Mouse (Mus musculus) thymus, adult 18-20 months (tissue): ENCODE measurements around the gene Samd15.

Source experiments
- DNase-seq, 2 experiments: peaks; one replicate each; pipeline ENCODE4 v3.0.0; 2022; ENCODE audit warnings: mixed read lengths in 2 of 2

The Samd15 gene

DNA sequence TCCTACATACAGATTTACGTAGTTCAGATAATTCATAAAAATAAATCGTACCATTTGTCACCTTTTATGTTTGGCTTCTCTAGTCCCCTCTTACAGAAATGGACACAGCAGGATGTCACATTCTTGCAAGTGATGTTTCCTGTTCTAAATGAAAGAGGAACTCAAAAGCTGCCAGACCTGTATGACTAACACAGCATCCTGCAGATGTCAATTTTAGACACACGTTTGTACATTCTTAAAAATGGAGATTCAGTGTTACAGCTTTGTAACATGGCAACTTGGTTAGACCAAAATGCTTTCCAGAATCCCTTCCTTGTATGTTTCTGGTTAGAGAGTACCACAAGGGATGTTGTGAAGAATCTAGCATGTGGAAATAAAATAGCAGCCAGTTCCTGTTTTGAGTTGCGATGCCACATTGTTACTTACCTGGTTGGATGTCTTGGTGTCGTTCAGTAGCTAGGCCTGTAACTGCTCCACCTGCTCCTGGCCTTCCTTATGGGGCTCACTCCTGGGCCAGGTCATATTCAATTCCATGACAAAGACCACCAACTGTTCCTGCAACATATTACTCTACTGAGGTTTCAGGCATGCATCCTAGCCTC lies 37.5 kb downstream of the Samd15 start:
- no peak for DNase-seq

DNA sequence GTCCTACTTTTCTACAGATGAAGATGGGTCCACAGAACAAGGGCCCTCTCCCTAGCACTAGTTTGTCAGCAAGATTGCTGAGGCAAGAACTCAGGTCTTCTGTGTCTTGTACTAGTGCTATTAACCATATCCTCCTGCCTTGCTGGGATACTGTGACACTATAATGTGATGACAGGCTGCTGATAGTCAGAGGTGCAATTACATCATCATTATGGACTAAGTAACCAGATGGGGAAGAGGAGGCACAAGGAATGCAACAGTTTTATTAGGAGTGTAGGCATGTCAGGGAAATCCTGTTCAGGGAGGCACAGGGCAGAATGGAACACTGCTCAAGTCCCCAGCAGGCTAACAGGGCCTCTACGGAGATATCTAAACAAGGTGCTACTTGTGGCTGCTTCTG lies 39.1 kb downstream of the Samd15 start, which contains the start of gene Noxred1:
Gene Noxred1, minus strand, starts transcription at position 101 of the 400 bp plus-strand sequence.
- DNase-seq, result no peak

DNA sequence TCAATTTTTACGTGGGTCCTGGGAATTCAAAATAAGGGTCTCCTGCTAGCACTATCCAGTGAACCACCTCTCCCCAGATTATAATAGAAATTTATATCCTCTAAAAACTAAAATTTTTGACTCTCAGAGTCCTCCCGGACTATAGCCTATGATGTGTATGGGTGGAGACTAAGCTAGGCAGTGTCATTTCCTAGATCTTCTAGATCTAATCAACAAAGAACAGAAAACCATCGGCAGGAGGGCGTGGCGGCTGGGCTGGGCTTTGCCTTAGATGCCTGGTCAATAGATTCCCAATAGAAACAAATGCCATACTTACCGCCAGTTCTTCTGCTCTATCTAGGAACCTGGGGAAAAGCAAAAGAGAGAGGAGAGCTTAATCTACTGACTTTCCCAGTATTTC lies 50.6 kb downstream of the Samd15 start:
- no peak for DNase-seq

DNA sequence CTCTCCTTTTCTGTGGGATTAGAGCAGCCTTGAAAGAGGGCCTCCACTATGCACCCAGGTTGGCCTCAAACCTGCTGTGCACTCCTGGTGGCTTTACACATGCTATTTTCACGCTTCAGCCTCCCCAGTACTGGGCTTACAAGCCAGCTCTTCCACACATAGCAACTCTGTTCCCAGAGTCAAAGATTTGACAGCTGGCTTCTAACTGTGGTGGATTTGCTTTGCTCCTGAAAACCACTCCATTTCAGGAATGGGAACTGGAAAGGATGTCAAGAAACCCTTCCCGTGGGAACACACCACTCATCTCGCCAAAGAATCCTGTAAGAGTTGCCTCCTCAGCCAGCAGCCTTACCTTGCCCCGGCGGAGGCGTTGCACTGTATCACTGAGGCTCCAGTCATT lies 54.4 kb downstream of the Samd15 start:
- no peak for DNase-seq

DNA sequence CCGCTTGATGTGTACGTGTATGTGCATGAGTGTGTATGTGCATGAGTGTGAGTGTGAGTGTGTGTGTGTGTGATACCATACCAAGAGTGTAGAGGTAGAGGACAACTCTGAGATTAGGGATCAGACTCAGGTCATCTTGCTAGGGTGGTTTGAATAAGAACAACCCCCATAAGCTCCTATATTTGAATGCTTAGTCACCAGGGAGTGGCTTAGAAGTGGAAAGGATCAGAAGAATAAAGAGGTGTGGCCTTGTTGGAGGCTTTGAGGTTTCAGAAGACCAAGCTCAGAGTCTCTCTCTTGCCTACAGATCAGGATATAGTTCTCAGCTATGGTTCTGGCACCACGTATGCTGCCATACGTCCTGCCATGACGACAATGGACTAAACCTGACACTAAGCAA lies 57.1 kb downstream of the Samd15 start:
- no peak for DNase-seq

DNA sequence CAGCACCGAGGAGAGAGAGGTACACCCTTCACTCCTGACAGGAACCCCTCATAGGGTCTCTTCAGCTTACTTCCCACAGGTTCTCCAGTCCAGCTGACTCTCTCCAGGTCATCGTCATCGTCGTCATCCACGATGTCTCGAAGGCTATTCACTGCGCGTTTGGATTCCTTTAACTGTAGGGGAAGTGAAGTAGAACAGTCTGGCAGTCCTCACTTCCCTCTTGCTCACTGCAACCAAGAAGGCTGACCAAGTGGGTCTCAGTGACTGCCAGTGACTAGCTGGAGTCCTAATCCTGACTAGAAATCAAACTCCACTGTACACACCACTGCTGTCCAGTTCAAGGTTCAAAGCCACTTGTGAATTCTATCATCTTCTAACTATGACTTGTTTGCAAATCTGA lies 61.0 kb downstream of the Samd15 start:
- DNase-seq, result no peak
